Mouse (Mus musculus): ENCODE measurements around the gene Itfg1. TPM values are rescaled to one million over a fixed set of nuclear protein-coding genes. Genes with fewer than 3 reads are reported as not detected.

The Itfg1 gene
- polyA plus RNA-seq, 1 experiment from 2014 or later, result 26.2 TPM

DNA sequence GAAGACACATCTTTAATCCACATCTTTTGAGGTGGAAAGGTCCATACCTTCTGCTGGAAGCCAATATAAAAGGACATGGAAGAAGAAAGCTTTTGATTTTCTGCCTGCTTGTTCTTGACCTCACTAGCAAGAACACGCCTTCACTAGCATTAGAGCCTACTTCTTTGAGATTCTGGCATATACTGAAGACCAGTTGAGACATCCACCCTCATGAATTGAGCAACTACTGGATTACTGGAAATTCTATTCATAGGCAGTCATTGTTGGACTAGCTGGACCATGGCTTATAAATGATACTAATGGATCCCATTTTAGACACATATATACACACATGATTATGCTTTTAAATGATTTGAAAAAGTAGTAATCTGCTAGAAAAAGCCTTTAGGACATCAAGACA is 56.9 kb downstream of the Itfg1 start:
- H3K36me3 ChIP-seq (replicated peaks; ENCODE audit: insufficient read depth, low read length), result peaks cover 3% of the 10 kb centered on the region; the same call in 1 of the 2 replicates
- H3K9me3 ChIP-seq (ENCODE audit: low read length), result no peaks in the 10 kb centered on the region
- no peaks in the 10 kb centered on the region for H3K4me1 ChIP-seq (ENCODE audit: insufficient read depth)
- DNase-seq (no peak), ATAC-seq (no peak)
- no peak overlapping the region for H3K9ac ChIP-seq (replicated peaks)
- no peak overlapping the region for H3K4me2 ChIP-seq (ENCODE audit: low read depth, low read length)
- no peak overlapping the region for H3K27ac ChIP-seq (ENCODE audit: low read depth)
- no peak for TF ChIP-seq CTCF (IDR thresholded peaks at IDR 0.05; ENCODE audit: low read depth)
- no peaks in the 10 kb centered on the region for H3K27me3 ChIP-seq (ENCODE audit: insufficient read depth, low read length)
- 71% methylated on average over 1 of the region's 1 CpGs for WGBS (ENCODE audit: insufficient replicate concordance)
- H3K4me3 ChIP-seq (ENCODE audit: low read depth, low read length), result no peak overlapping the region

DNA sequence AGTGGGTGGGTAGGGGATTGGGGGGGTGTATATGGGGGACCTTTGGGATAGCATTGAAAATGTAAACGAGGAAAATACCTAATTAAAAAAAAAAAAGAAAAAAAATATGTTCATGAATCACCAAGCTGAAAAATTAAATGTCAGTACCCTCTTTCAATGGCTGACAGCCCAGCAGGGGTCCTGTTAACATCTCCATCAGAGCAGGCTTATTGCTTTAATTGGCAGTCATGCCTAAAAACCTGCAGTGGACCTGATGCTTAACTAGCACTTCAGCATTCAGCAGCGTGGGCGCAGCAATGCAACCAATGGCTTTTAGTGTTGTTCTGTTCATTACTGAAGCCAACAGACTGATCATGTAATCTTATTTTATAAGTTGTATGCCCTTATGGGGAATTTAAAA is 60.6 kb downstream of the Itfg1 start:
- TF ChIP-seq EP300 (IDR thresholded peaks at IDR 0.05; ENCODE audit: low read depth), result no peak
- TF ChIP-seq CTCF (IDR thresholded peaks at IDR 0.05; ENCODE audit: low read depth), result no peak
- ATAC-seq (no peak), DNase-seq (no peak)
- no peaks in the 10 kb centered on the region for H3K4me1 ChIP-seq (ENCODE audit: insufficient read depth)
- H3K27ac ChIP-seq (ENCODE audit: low read depth), result no peak overlapping the region
- 79% methylated on average over 3 of the region's 3 CpGs for WGBS (ENCODE audit: insufficient replicate concordance)
- H3K4me3 ChIP-seq (ENCODE audit: low read depth, low read length), result no peak overlapping the region
- no peaks in the 10 kb centered on the region for H3K9me3 ChIP-seq (ENCODE audit: low read length)
- H3K36me3 ChIP-seq (replicated peaks; ENCODE audit: insufficient read depth, low read length), result 0 out of 2 replicates have a peak, but pooled peaks cover under 1% of the 10 kb centered on the region
- H3K27me3 ChIP-seq (ENCODE audit: insufficient read depth, low read length), result no peaks in the 10 kb centered on the region
- no peak overlapping the region for H3K4me2 ChIP-seq (ENCODE audit: low read depth, low read length)
- no peak overlapping the region for H3K9ac ChIP-seq (replicated peaks)

DNA sequence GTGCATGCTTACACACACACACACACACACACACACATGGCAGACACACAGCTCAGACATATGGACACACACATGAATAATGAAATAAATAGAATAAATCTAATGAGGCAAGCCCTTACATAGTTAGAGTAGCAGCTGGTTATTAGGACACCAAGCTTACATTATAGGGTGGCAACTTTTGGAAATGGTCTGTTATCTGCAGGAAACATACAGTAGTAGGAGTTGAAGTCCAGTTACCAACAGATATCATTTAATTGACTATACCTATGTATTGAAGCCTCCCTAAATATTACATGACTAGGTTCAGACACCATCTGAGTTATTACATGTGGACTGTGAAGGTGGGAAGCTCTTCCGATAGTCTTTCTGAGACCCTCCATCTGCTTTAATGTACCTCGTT is 95.7 kb downstream of the Itfg1 start:
- Histone ChIP-seq H3K36me3 (replicated peaks; ENCODE audit: insufficient read depth, low read length) (no peaks in the 10 kb centered on the region), H3K4me2 (ENCODE audit: low read depth, low read length) (no peak overlapping the region), H3K9me3 (ENCODE audit: low read length) (no peaks in the 10 kb centered on the region), H3K27me3 (ENCODE audit: insufficient read depth, low read length) (no peaks in the 10 kb centered on the region), H3K4me1 (ENCODE audit: insufficient read depth) (no peaks in the 10 kb centered on the region), H3K4me3 (ENCODE audit: low read depth, low read length) (no peak overlapping the region), H3K27ac (ENCODE audit: low read depth) (no peak overlapping the region), H3K9ac (replicated peaks) (no peak overlapping the region)
- 81% methylated on average over 2 of the region's 2 CpGs for WGBS (ENCODE audit: insufficient replicate concordance)
- TF ChIP-seq CTCF (IDR thresholded peaks at IDR 0.05; ENCODE audit: low read depth), result no peak
- no peak for TF ChIP-seq EP300 (IDR thresholded peaks at IDR 0.05; ENCODE audit: low read depth)
- ATAC-seq (no peak), DNase-seq (no peak)

DNA sequence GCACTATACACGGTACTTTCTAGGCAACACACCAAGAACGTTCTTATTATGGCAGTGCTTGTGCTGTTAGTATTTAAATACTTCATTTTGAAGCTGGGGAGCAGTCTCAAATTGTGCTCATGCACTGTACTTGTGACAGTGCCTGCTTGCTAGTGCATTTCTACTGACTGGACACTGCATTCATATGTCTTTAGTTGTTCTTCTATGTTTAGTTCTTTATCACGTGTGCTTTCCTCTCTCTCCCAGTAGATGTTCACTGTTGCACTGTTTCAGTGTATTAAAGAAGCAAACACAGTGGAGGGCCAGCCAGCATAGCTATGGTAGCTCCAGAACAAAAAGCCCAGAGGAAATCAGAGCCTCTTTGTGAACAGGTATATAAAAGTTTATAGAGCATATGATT is 110.2 kb downstream of the Itfg1 start:
- DNase-seq, result no peak
- WGBS (ENCODE audit: insufficient replicate concordance), result 78% methylated on average over 3 of the region's 3 CpGs
- H3K4me1 ChIP-seq (ENCODE audit: insufficient read depth), result no peaks in the 10 kb centered on the region
- H3K9me3 ChIP-seq (ENCODE audit: low read length), result no peaks in the 10 kb centered on the region
- no peak overlapping the region for H3K4me2 ChIP-seq (ENCODE audit: low read depth, low read length)
- H3K36me3 ChIP-seq (replicated peaks; ENCODE audit: insufficient read depth, low read length), result peaks cover 10% of the 10 kb centered on the region; the same call in 1 of the 2 replicates
- H3K27me3 ChIP-seq (ENCODE audit: insufficient read depth, low read length), result no peaks in the 10 kb centered on the region
- TF ChIP-seq CTCF (IDR thresholded peaks at IDR 0.05; ENCODE audit: low read depth) (no peak), EP300 (IDR thresholded peaks at IDR 0.05; ENCODE audit: low read depth) (no peak)
- H3K9ac ChIP-seq (replicated peaks), result no peak overlapping the region
- H3K27ac ChIP-seq (ENCODE audit: low read depth), result no peak overlapping the region
- no peak overlapping the region for H3K4me3 ChIP-seq (ENCODE audit: low read depth, low read length)
- no peak for ATAC-seq

DNA sequence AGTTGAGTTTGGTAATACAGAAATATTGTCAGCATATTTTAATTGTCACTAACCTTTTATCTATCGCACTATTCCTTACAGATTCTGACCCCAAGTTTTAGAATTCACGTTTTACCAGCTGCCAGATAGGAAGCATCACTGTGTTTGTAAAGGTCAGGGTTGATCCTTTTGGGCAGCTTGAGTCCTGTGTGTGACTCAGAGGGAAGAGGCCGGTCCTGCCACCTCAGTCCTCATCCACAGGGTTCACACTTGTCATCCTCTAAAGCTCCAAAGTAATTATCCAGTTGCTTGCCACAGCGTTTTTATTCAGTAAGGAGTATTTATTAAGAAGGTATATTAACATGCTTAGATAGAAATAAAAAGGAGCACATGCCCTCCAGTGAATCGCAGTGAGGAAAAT is 123.5 kb downstream of the Itfg1 start:
- WGBS (ENCODE audit: insufficient replicate concordance), result 81% methylated on average over 5 of the region's 5 CpGs
- Histone ChIP-seq H3K9me3 (ENCODE audit: low read length) (no peaks in the 10 kb centered on the region), H3K4me1 (ENCODE audit: insufficient read depth) (no peaks in the 10 kb centered on the region), H3K36me3 (replicated peaks; ENCODE audit: insufficient read depth, low read length) (peaks cover 8% of the 10 kb centered on the region), H3K4me2 (ENCODE audit: low read depth, low read length) (no peak overlapping the region), H3K9ac (replicated peaks) (no peak overlapping the region), H3K4me3 (ENCODE audit: low read depth, low read length) (no peak overlapping the region), H3K27me3 (ENCODE audit: insufficient read depth, low read length) (no peaks in the 10 kb centered on the region), H3K27ac (ENCODE audit: low read depth) (no peak overlapping the region)
- ATAC-seq (no peak), DNase-seq (no peak)
- TF ChIP-seq EP300 (IDR thresholded peaks at IDR 0.05; ENCODE audit: low read depth) (no peak), CTCF (IDR thresholded peaks at IDR 0.05; ENCODE audit: low read depth) (no peak)

DNA sequence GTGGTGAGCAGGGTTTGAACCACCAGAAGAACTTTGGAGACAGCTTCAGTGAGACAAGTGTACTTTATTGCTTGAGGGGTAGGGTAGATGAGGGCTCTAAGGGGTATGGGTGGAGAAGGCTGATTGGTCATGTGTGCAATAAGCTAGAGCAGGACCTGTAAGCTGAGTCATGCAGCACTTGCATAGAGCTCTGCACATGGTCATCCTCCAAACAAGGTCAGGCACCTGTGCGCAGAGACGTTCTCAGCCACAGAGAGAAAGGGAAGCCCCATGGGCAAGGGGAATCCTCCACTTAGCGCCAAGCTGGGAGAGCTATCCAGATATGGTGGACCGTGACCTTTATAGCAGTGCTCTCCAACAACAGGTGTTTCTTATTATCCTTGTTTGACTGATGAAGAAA is 124.0 kb downstream of the Itfg1 start:
- H3K27me3 ChIP-seq (ENCODE audit: insufficient read depth, low read length), result no peaks in the 10 kb centered on the region
- H3K4me3 ChIP-seq (ENCODE audit: low read depth, low read length), result no peak overlapping the region
- DNase-seq (no peak), ATAC-seq (no peak)
- H3K36me3 ChIP-seq (replicated peaks; ENCODE audit: insufficient read depth, low read length), result peaks cover 5% of the 10 kb centered on the region
- no peak overlapping the region for H3K27ac ChIP-seq (ENCODE audit: low read depth)
- no peaks in the 10 kb centered on the region for H3K9me3 ChIP-seq (ENCODE audit: low read length)
- H3K4me2 ChIP-seq (ENCODE audit: low read depth, low read length), result no peak overlapping the region
- H3K4me1 ChIP-seq (ENCODE audit: insufficient read depth), result no peaks in the 10 kb centered on the region
- TF ChIP-seq EP300 (IDR thresholded peaks at IDR 0.05; ENCODE audit: low read depth), result no peak
- TF ChIP-seq CTCF (IDR thresholded peaks at IDR 0.05; ENCODE audit: low read depth), result no peak
- no peak overlapping the region for H3K9ac ChIP-seq (replicated peaks)
- WGBS (ENCODE audit: insufficient replicate concordance), result 89% methylated on average over 4 of the region's 4 CpGs

DNA sequence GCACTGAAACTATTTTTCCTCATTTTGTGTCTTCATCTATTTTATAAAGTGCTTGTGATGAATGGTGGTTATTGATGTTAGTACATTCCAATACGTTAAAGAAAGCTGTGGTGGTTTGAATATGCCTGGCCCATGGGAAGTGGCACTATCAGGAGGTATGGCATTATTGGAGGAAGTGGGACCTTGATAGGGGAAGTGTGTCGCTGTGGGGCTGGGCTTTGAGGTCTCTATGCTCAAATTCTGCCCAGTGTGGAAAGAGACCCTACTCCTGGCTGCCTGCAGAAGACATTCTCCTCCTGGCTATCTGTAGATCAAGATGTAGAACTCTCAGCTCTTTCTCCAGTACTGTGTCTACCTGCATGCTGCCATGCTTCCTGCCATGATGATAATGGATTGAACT is 133.7 kb downstream of the Itfg1 start:
- no peak overlapping the region for H3K9ac ChIP-seq (replicated peaks)
- no peak for DNase-seq
- peaks cover 2% of the 10 kb centered on the region; the same call in 1 of the 2 replicates for H3K27me3 ChIP-seq (ENCODE audit: insufficient read depth, low read length)
- H3K4me1 ChIP-seq (ENCODE audit: insufficient read depth), result no peaks in the 10 kb centered on the region
- no peak for TF ChIP-seq EP300 (IDR thresholded peaks at IDR 0.05; ENCODE audit: low read depth)
- TF ChIP-seq CTCF (IDR thresholded peaks at IDR 0.05; ENCODE audit: low read depth), result no peak
- H3K27ac ChIP-seq (ENCODE audit: low read depth), result no peak overlapping the region
- H3K4me2 ChIP-seq (ENCODE audit: low read depth, low read length), result no peak overlapping the region
- no peaks in the 10 kb centered on the region for H3K9me3 ChIP-seq (ENCODE audit: low read length)
- H3K36me3 ChIP-seq (replicated peaks; ENCODE audit: insufficient read depth, low read length), result no peaks in the 10 kb centered on the region
- no peak overlapping the region for H3K4me3 ChIP-seq (ENCODE audit: low read depth, low read length)
- 54% methylated on average over 2 of the region's 2 CpGs for WGBS (ENCODE audit: insufficient replicate concordance)
- ATAC-seq, result no peak

Measured in liver, postnatal 0 days (tissue).